24 mouse cellular contexts compared by ENCODE assay signal in the genomic region with DNA sequence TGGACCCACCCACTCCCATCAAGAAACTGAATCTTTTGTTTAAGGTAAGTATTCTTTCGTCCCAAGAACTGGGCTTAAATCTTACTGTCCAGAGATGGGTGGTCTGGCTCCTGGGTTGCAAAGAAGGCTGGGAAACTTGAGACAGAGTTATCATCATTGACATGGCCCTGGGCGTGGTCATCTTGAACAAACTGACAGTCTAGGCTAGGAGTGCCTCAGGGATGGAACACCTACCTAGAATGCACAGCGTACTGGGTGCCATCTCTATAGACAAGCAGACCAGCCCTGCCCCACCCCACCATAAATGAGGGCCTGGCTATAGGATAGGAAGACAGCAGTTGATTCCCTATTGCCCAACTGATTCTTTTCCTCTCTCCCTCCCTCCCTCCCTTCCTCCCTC. TPM values are rescaled to one million over a fixed set of nuclear protein-coding genes. Genes with fewer than 3 reads are reported as not detected.
DNase-seq lines count a peak whose midpoint lies in the region; ATAC-seq and TF ChIP-seq lines count a peak whose summit lies in the region.
"Had no signal": no experiment of that assay in that cellular context is flagged by ENCODE, and none has a peak within 500 bp of the region (broad histone marks: within the 10 kb centered on the region; RNA-seq: fewer than 3 reads in every experiment).

No protein-coding gene starts in this region.

- H3K27me3 ChIP-seq in intestine, embryonic 15.5 days (replicated peaks), result no peaks in the 10 kb centered on the region
- no peaks in the 10 kb centered on the region for H3K27me3 ChIP-seq in intestine, postnatal 0 days (replicated peaks; ENCODE audit: control insufficient read depth, insufficient read depth, low read length)
- no peaks in the 10 kb centered on the region for H3K27me3 ChIP-seq in liver, embryonic 13.5 days
- no peaks in the 10 kb centered on the region for H3K27me3 ChIP-seq in midbrain, embryonic 16.5 days (ENCODE audit: control insufficient read depth, insufficient read depth, low read depth, low read length)
- H3K27me3 ChIP-seq: CH12.LX; forebrain, embryonic 13.5 days; hindbrain, embryonic 15.5 days; midbrain, embryonic 13.5 days had no signal

- H3K9me3 ChIP-seq in intestine, embryonic 15.5 days, result no peaks in the 10 kb centered on the region
- no peaks in the 10 kb centered on the region for H3K9me3 ChIP-seq in intestine, postnatal 0 days (ENCODE audit: control insufficient read depth)
- no peaks in the 10 kb centered on the region for H3K9me3 ChIP-seq in liver, embryonic 13.5 days (replicated peaks)
- H3K9me3 ChIP-seq in midbrain, embryonic 16.5 days (replicated peaks; ENCODE audit: control insufficient read depth, low read length, poor library complexity, severe bottlenecking), result no peaks in the 10 kb centered on the region
- H3K9me3 ChIP-seq: forebrain, embryonic 13.5 days; hindbrain, embryonic 10.5 days; hindbrain, embryonic 15.5 days; midbrain, embryonic 13.5 days had no signal

- TF ChIP-seq CTCF in intestine, postnatal 0 days (IDR thresholded peaks at IDR 0.05; ENCODE audit: low read depth), result no peak

- H3K27ac ChIP-seq in intestine, embryonic 15.5 days, result no peak overlapping the region
- H3K27ac ChIP-seq in intestine, postnatal 0 days (ENCODE audit: low read depth, low read length), result no peak overlapping the region
- H3K27ac ChIP-seq in liver, embryonic 13.5 days, result peak overlapping the region; percentile 68
- H3K27ac ChIP-seq in midbrain, embryonic 16.5 days (ENCODE audit: low read length), result no peak overlapping the region
- H3K27ac ChIP-seq: forebrain, embryonic 13.5 days; hindbrain, embryonic 10.5 days; hindbrain, embryonic 15.5 days; midbrain, embryonic 13.5 days had no signal

- no peaks in the 10 kb centered on the region for H3K36me3 ChIP-seq in intestine, embryonic 15.5 days
- H3K36me3 ChIP-seq in intestine, postnatal 0 days (ENCODE audit: control insufficient read depth, insufficient read depth), result no peaks in the 10 kb centered on the region
- no peaks in the 10 kb centered on the region for H3K36me3 ChIP-seq in liver, embryonic 13.5 days
- no peaks in the 10 kb centered on the region for H3K36me3 ChIP-seq in midbrain, embryonic 16.5 days (ENCODE audit: control insufficient read depth, insufficient read depth, low read length)
- H3K36me3 ChIP-seq: hindbrain, embryonic 10.5 days; hindbrain, embryonic 15.5 days; midbrain, embryonic 13.5 days had no signal

- peak; percentile 64 for DNase-seq in liver, embryonic 13.5 days
- no peak for DNase-seq in lung, postnatal 36 days
- no peak for DNase-seq in adrenal gland, postnatal 36 days
- DNase-seq: adrenal gland, adult 8-10 months; cerebellum, adult 18-20 months; cerebellum, postnatal 10 days; gastrocnemius, postnatal 14 days; heart, postnatal 14 days; kidney, adult 9 months; kidney, postnatal 14 days; left cerebral cortex, postnatal 4 days; lung, embryonic 14.5 days; lung, postnatal 14 days had no signal

- 77% methylated on average over 3 of the region's 3 CpGs for WGBS in intestine, embryonic 15.5 days
- 85% methylated on average over 3 of the region's 3 CpGs for WGBS in intestine, postnatal 0 days
- WGBS in liver, embryonic 13.5 days (ENCODE audit: insufficient replicate concordance), result 30% methylated on average over 3 of the region's 3 CpGs
- WGBS in midbrain, embryonic 16.5 days, result 88% methylated on average over 3 of the region's 3 CpGs

- peak; percentile 50; the same call in 1 of the 2 replicates for ATAC-seq in intestine, embryonic 15.5 days
- ATAC-seq in intestine, postnatal 0 days, result no peak
- peak; percentile 90 for ATAC-seq in erythroid progenitor cell, adult 5-6 weeks (replicated peaks; ENCODE audit: low FRiP score, poor library complexity, severe bottlenecking)
- peak; percentile 99 for ATAC-seq in liver, embryonic 13.5 days (ENCODE audit: low read depth)
- peak; percentile 85 for ATAC-seq in megakaryocyte progenitor cell, adult 5-6 weeks (replicated peaks; ENCODE audit: poor library complexity)
- no peak for ATAC-seq in midbrain, embryonic 16.5 days
- ATAC-seq: forebrain, embryonic 13.5 days; inflammation-experienced regulatory T-cells, adult 6 months; midbrain, embryonic 13.5 days had no signal

- H3K4me3 ChIP-seq in intestine, embryonic 15.5 days (replicated peaks), result no peak overlapping the region
- no peak overlapping the region for H3K4me3 ChIP-seq in intestine, postnatal 0 days (ENCODE audit: low read depth, low read length)
- no peak overlapping the region for H3K4me3 ChIP-seq in liver, embryonic 13.5 days (replicated peaks)
- H3K4me3 ChIP-seq in midbrain, embryonic 16.5 days (ENCODE audit: low read depth, low read length), result no peak overlapping the region
- H3K4me3 ChIP-seq: forebrain, embryonic 13.5 days; hindbrain, embryonic 10.5 days; hindbrain, embryonic 15.5 days; midbrain, embryonic 13.5 days had no signal

- H3K4me2 ChIP-seq in intestine, embryonic 15.5 days (replicated peaks), result no peak overlapping the region
- no peak overlapping the region for H3K4me2 ChIP-seq in intestine, postnatal 0 days (replicated peaks; ENCODE audit: low read depth)
- peak overlapping the region; percentile 29 for H3K4me2 ChIP-seq in liver, embryonic 13.5 days
- H3K4me2 ChIP-seq in midbrain, embryonic 16.5 days (ENCODE audit: low read length), result no peak overlapping the region
- H3K4me2 ChIP-seq: forebrain, embryonic 13.5 days; hindbrain, embryonic 15.5 days; lung, embryonic 14.5 days; midbrain, embryonic 13.5 days had no signal

- no peak overlapping the region for H3K9ac ChIP-seq in intestine, embryonic 15.5 days
- H3K9ac ChIP-seq in intestine, postnatal 0 days (ENCODE audit: low read depth, low read length), result no peak overlapping the region
- H3K9ac ChIP-seq in liver, embryonic 13.5 days, result no peak overlapping the region
- no peak overlapping the region for H3K9ac ChIP-seq in midbrain, embryonic 16.5 days (ENCODE audit: low read depth, low read length)
- H3K9ac ChIP-seq: forebrain, embryonic 13.5 days; hindbrain, embryonic 15.5 days; lung, embryonic 14.5 days; midbrain, embryonic 13.5 days had no signal

- no peaks in the 10 kb centered on the region for H3K4me1 ChIP-seq in intestine, embryonic 15.5 days (replicated peaks)
- H3K4me1 ChIP-seq in intestine, postnatal 0 days (replicated peaks; ENCODE audit: control insufficient read depth, insufficient read depth, low read length), result no peaks in the 10 kb centered on the region
- peaks cover 44% of the 10 kb centered on the region for H3K4me1 ChIP-seq in liver, embryonic 13.5 days (replicated peaks)
- H3K4me1 ChIP-seq in midbrain, embryonic 16.5 days (ENCODE audit: control insufficient read depth, insufficient read depth, low read length), result no peaks in the 10 kb centered on the region
- H3K4me1 ChIP-seq: hindbrain, embryonic 15.5 days; midbrain, embryonic 13.5 days had no signal

RNA-seq across cellular contexts. Expression of a gene that starts 44.4 kb away (rescaled TPM):
- 15.4 and 16.6 TPM in 2 replicates for polyA plus RNA-seq in intestine, embryonic 15.5 days (2015; fragmentation: Nextera tagmentation; extraction: Ambion mirVana)
- polyA plus RNA-seq in intestine, postnatal 0 days (2015; fragmentation: Nextera tagmentation; extraction: Ambion mirVana), result 129 and 143 TPM in 2 replicates
- 94.7 and 107 TPM in 2 replicates for total RNA-seq in erythroid progenitor cell, adult 5-6 weeks (2015; ENCODE audit: low replicate concordance)
- total RNA-seq in erythroid progenitor cell, adult 5-6 weeks (2017; ENCODE audit: low replicate concordance), result 35.6 and 52.4 TPM in 2 replicates
- polyA plus RNA-seq in liver, embryonic 13.5 days (2015; fragmentation: Nextera tagmentation; extraction: Ambion mirVana), result 47.0 and 51.9 TPM in 2 replicates
- total RNA-seq in megakaryocyte progenitor cell, adult 5-6 weeks (2015), result 40.0 and 41.6 TPM in 2 replicates
- total RNA-seq in megakaryocyte progenitor cell, adult 5-6 weeks (2017), result 12.6 and 21.3 TPM in 2 replicates
- 1 to 10 TPM in 1 of 2 experiments, under 1 TPM in 1; 0.43 to 1.5 TPM for total RNA-seq in adrenal gland, postnatal 36 days (2021)
- 3.7 and 4.5 TPM in 2 replicates for polyA plus RNA-seq in midbrain, embryonic 16.5 days (2015; fragmentation: Nextera tagmentation; extraction: Ambion mirVana)

RNA-seq across cellular contexts. Expression of a gene that starts 44.6 kb away (rescaled TPM):
- polyA plus RNA-seq in intestine, embryonic 15.5 days (2015; fragmentation: Nextera tagmentation; extraction: Ambion mirVana), result 3.3 and 3.6 TPM in 2 replicates
- 50.9 and 54.4 TPM in 2 replicates for polyA plus RNA-seq in intestine, postnatal 0 days (2015; fragmentation: Nextera tagmentation; extraction: Ambion mirVana)
- total RNA-seq in erythroid progenitor cell, adult 5-6 weeks (2015; ENCODE audit: low replicate concordance), result 2.9 and 5.4 TPM in 2 replicates
- 0.91 and 3.3 TPM in 2 replicates for total RNA-seq in erythroid progenitor cell, adult 5-6 weeks (2017; ENCODE audit: low replicate concordance)
- 2.8 and 3.2 TPM in 2 replicates for polyA plus RNA-seq in liver, embryonic 13.5 days (2015; fragmentation: Nextera tagmentation; extraction: Ambion mirVana)
- 2.0 and 2.9 TPM in 2 replicates for total RNA-seq in megakaryocyte progenitor cell, adult 5-6 weeks (2015)
- 1.5 and 1.9 TPM in 2 replicates for total RNA-seq in megakaryocyte progenitor cell, adult 5-6 weeks (2017)
- 1 to 10 TPM; 5.3 to 7.1 TPM for total RNA-seq in adrenal gland, postnatal 36 days (2021)
- polyA plus RNA-seq in midbrain, embryonic 16.5 days (2015; fragmentation: Nextera tagmentation; extraction: Ambion mirVana), result 4.2 and 4.3 TPM in 2 replicates

Comparison
In these comparisons a context has a peak if more than half of its experiments do, and no peak if none do; other contexts are left out.
1. ATAC-seq: peak in intestine, embryonic 15.5 days (single experiment), erythroid progenitor cell, adult 5-6 weeks (single experiment), liver, embryonic 13.5 days (single experiment) and megakaryocyte progenitor cell, adult 5-6 weeks (single experiment); none in intestine, postnatal 0 days (single experiment) and midbrain, embryonic 16.5 days (single experiment).